Mouse (Mus musculus): ENCODE results near the gene Plod1. TPM values are rescaled to one million over a fixed set of nuclear protein-coding genes. Genes with fewer than 3 reads are reported as not detected.
"Not testable (repeated sequence)": the region's sequence is repeated elsewhere in the genome, so short reads cannot be mapped to it uniquely, and the experiment has no call there.

The Plod1 gene
- total and polyA plus RNA-seq, 2 experiments, result 24.5 to 32.9 TPM

DNA sequence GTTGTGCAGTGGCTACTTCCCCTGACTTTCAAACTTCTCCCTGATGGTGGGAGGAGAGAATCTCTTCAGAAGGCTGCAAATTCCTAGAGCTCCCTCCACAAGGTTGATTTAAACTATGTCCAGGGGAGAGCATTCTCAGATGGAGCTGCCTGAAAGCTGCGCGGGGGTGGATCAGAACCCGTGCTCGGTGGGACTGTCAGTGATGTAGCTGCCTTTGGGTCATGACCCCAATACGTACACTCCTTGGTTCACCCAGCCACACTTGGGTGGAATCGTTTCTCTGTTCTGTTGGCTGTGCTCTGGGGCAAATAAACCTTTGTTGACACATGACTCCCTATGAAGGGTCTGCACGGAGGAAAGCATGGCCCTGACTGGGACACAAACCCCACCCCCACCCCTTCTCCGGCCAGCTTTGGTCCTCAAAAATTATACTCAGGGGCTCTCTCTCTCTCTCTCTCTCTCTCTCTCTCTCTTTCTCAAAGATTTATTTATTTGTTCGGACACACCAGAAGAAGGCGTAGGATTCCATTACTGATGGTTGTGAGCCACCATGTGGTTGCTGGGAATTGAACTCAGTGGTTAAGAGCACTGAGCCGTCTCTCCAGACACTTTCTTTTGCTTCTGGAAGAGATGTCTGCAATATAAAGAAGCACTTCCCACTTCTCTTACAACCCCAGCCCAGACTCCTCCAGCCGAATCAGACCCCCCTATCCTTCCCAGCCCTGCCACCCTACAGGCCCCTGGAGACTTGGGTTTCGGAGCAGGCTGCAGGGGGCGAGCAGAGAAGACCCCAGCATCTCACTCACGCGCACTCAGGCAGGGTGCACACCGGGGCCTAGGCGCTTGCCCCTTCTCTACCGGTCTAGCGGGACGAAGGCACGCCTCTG lies 68.8 kb downstream of the Plod1 start:
- Histone ChIP-seq H3K79me2 (ENCODE audit: control insufficient read depth, insufficient read depth, low read length) (peaks cover 3% of the 10 kb centered on the region; the same call in 1 of the 2 replicates), H3K27ac (replicated peaks; ENCODE audit: insufficient read depth, low read depth, low read length) (peak overlapping the region; percentile 56), H3K9ac (ENCODE audit: low read depth, low read length) (peak overlapping the region; percentile 79), H3K36me3 (ENCODE audit: control insufficient read depth, insufficient read depth, low read length) (peaks cover 2% of the 10 kb centered on the region; the same call in 1 of the 2 replicates), H3K27me3 (ENCODE audit: control insufficient read depth, insufficient read depth, low read length) (no peaks in the 10 kb centered on the region), H3K4me3 (ENCODE audit: insufficient read depth, low read depth, low read length) (peak overlapping the region; percentile 87), H3K4me1 (ENCODE audit: control insufficient read depth, insufficient read depth, low read length) (peaks cover 15% of the 10 kb centered on the region)
- no peak for DNase-seq (ENCODE audit: extremely low read depth, low read depth, low spot score)
- TF ChIP-seq CTCF (IDR thresholded peaks at IDR 0.05; ENCODE audit: low read depth, low read length), result no peak
- no peak for TF ChIP-seq POLR2A (IDR thresholded peaks at IDR 0.05; ENCODE audit: extremely low read depth, insufficient read depth, low read length)
- 2% methylated on average over 22 of the region's 22 CpGs for WGBS

DNA sequence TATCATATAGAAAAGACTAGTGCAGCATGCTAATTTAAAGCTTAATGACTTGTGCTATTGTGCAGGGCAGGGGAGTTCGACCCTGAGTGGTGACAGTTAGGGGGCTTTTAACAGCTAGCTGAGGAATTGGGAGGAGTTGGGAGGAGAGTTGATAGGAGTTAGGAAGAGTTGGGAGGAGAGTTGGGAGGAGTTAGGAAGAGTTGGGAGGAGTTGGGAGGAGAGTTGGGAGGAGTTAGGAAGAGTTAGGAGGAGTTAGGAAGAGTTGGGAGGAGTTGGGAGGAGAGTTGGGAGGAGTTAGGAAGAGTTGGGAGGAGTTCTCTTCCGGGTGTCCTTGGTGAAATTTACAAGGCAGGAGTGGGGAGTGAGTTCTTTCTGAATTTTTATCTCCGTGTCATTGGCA lies 69.8 kb downstream of the Plod1 start:
- not testable (repeated sequence) for H3K27me3 ChIP-seq (ENCODE audit: control insufficient read depth, insufficient read depth, low read length); H3K9ac ChIP-seq (ENCODE audit: low read depth, low read length); H3K36me3 ChIP-seq (ENCODE audit: control insufficient read depth, insufficient read depth, low read length); H3K4me3 ChIP-seq (ENCODE audit: insufficient read depth, low read depth, low read length); H3K79me2 ChIP-seq (ENCODE audit: control insufficient read depth, insufficient read depth, low read length); H3K27ac ChIP-seq (replicated peaks; ENCODE audit: insufficient read depth, low read depth, low read length)
- peaks cover 15% of the 10 kb centered on the region for H3K4me1 ChIP-seq (ENCODE audit: control insufficient read depth, insufficient read depth, low read length)
- WGBS, result 19% methylated on average over 3 of the region's 3 CpGs
- peak; percentile 65 for DNase-seq (ENCODE audit: extremely low read depth, low read depth, low spot score)

DNA sequence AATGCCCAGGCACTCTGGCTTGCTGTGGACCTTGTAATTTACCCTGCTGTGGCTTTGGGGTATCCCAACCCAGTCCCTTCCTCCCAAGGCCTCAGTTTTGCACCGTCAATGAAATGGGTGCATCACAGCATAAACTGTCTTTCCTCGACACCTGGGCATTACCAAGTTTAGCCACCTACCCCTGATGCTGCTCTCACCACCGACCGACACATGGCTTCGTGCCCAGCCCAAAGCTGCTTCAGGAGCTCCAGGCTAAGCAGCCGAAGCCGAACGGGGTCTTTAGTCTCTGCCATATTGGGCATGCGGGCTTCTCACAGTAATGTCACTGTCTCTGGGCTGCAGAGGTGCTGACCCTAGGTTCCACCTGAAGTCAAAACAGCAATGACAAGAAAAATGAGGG lies 70.5 kb downstream of the Plod1 start:
- H3K79me2 ChIP-seq (ENCODE audit: control insufficient read depth, insufficient read depth, low read length), result peaks cover 3% of the 10 kb centered on the region; the same call in 1 of the 2 replicates
- no peak for DNase-seq (ENCODE audit: extremely low read depth, low read depth, low spot score)
- peaks cover 15% of the 10 kb centered on the region for H3K4me1 ChIP-seq (ENCODE audit: control insufficient read depth, insufficient read depth, low read length)
- no peak overlapping the region for H3K9ac ChIP-seq (ENCODE audit: low read depth, low read length)
- no peak overlapping the region for H3K4me3 ChIP-seq (ENCODE audit: insufficient read depth, low read depth, low read length)
- H3K27me3 ChIP-seq (ENCODE audit: control insufficient read depth, insufficient read depth, low read length), result no peaks in the 10 kb centered on the region
- TF ChIP-seq CTCF (IDR thresholded peaks at IDR 0.05; ENCODE audit: low read depth, low read length), result no peak
- TF ChIP-seq POLR2A (IDR thresholded peaks at IDR 0.05; ENCODE audit: extremely low read depth, insufficient read depth, low read length), result no peak
- H3K36me3 ChIP-seq (ENCODE audit: control insufficient read depth, insufficient read depth, low read length), result peaks cover 3% of the 10 kb centered on the region; the same call in 1 of the 2 replicates
- 97% methylated on average over 9 of the region's 9 CpGs for WGBS
- H3K27ac ChIP-seq (replicated peaks; ENCODE audit: insufficient read depth, low read depth, low read length), result no peak overlapping the region

DNA sequence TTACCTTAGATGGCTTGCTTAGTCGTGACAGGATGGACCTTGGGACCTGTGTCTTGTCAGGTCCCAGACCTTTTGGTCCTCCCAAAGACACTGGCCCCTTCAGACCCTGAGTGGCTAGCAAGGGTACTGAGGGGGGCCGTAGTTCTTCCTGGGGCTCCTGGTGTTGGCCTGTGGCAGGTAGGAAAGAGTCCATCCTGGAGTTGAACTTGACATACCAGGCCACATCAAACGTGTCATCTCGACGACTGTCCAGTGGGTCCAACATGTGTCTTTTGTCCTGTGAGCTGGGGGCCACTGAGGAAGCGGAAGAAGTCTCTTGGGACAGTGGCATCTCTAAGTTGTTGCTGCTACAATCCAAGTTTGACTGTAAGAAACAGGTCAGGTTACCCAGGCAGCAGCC lies 70.9 kb downstream of the Plod1 start:
- TF ChIP-seq CTCF (IDR thresholded peaks at IDR 0.05; ENCODE audit: low read depth, low read length) (no peak), POLR2A (IDR thresholded peaks at IDR 0.05; ENCODE audit: extremely low read depth, insufficient read depth, low read length) (no peak)
- no peak overlapping the region for H3K27ac ChIP-seq (replicated peaks; ENCODE audit: insufficient read depth, low read depth, low read length)
- H3K79me2 ChIP-seq (ENCODE audit: control insufficient read depth, insufficient read depth, low read length), result peaks cover 3% of the 10 kb centered on the region; the same call in 1 of the 2 replicates
- H3K4me1 ChIP-seq (ENCODE audit: control insufficient read depth, insufficient read depth, low read length), result peaks cover 15% of the 10 kb centered on the region
- peaks cover 4% of the 10 kb centered on the region; the same call in 1 of the 2 replicates for H3K36me3 ChIP-seq (ENCODE audit: control insufficient read depth, insufficient read depth, low read length)
- H3K9ac ChIP-seq (ENCODE audit: low read depth, low read length), result no peak overlapping the region
- WGBS, result 96% methylated on average over 6 of the region's 6 CpGs
- no peak overlapping the region for H3K4me3 ChIP-seq (ENCODE audit: insufficient read depth, low read depth, low read length)
- no peak for DNase-seq (ENCODE audit: extremely low read depth, low read depth, low spot score)
- no peaks in the 10 kb centered on the region for H3K27me3 ChIP-seq (ENCODE audit: control insufficient read depth, insufficient read depth, low read length)

DNA sequence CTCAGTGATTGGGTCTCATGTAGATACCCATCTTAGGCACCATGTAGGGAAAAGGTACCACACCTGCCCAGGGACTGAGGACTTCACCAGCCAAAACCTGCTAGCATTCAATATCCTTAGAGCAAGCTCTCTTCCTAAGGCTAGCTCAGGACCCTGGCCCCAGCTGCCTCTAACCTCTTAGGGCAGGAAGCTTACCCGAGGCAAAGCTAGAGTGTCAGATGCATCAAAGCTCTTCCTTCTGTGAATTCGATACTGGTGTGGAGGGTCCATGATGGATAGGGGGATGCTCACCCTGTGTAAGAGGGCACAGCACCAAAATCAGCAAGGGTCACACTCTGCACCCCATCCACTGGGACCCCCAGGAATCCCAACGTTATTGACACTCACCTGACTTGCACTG lies 74.5 kb downstream of the Plod1 start:
- Histone ChIP-seq H3K79me2 (ENCODE audit: control insufficient read depth, insufficient read depth, low read length) (no peaks in the 10 kb centered on the region), H3K27ac (replicated peaks; ENCODE audit: insufficient read depth, low read depth, low read length) (no peak overlapping the region), H3K4me1 (ENCODE audit: control insufficient read depth, insufficient read depth, low read length) (no peaks in the 10 kb centered on the region), H3K4me3 (ENCODE audit: insufficient read depth, low read depth, low read length) (no peak overlapping the region), H3K9ac (ENCODE audit: low read depth, low read length) (no peak overlapping the region), H3K27me3 (ENCODE audit: control insufficient read depth, insufficient read depth, low read length) (no peaks in the 10 kb centered on the region), H3K36me3 (ENCODE audit: control insufficient read depth, insufficient read depth, low read length) (peaks cover 4% of the 10 kb centered on the region; the same call in 1 of the 2 replicates)
- no peak for TF ChIP-seq CTCF (IDR thresholded peaks at IDR 0.05; ENCODE audit: low read depth, low read length)
- TF ChIP-seq POLR2A (IDR thresholded peaks at IDR 0.05; ENCODE audit: extremely low read depth, insufficient read depth, low read length), result no peak
- WGBS, result 92% methylated on average over 3 of the region's 3 CpGs
- DNase-seq (ENCODE audit: extremely low read depth, low read depth, low spot score), result no peak

Other genes with a start within 250 kb of the Plod1 start
- gene Zfp534, start 234.2 kb downstream of the Plod1 start, total RNA-seq (2014; rRNA removed), result not detected in 2 replicates
- gene Zfp534, start 234.2 kb downstream of the Plod1 start, polyA plus RNA-seq (2012; rRNA removed), result not detected in 2 replicates
- 1.6 and 2.6 TPM in 2 replicates for gene Zfp984, start 127.0 kb downstream of the Plod1 start, total RNA-seq (2014; rRNA removed)
- gene Zfp984, start 127.0 kb downstream of the Plod1 start, polyA plus RNA-seq (2012; rRNA removed), result 0.05 and 0.20 TPM in 2 replicates
- gene Zfp933, start 88.4 kb downstream of the Plod1 start, total RNA-seq (2014; rRNA removed), result 3.8 and 4.9 TPM in 2 replicates
- gene Zfp933, start 88.4 kb downstream of the Plod1 start, polyA plus RNA-seq (2012; rRNA removed), result 0.56 and 0.61 TPM in 2 replicates
- gene Miip, start 68.0 kb downstream of the Plod1 start, total RNA-seq (2014; rRNA removed), result 11.4 and 12.1 TPM in 2 replicates
- 28.4 and 44.3 TPM in 2 replicates for gene Miip, start 68.0 kb downstream of the Plod1 start, polyA plus RNA-seq (2012; rRNA removed)
- gene Fv1, start 67.8 kb downstream of the Plod1 start, total RNA-seq (2014; rRNA removed), result 3.0 and 3.5 TPM in 2 replicates
- 0.57 and 0.61 TPM in 2 replicates for gene Fv1, start 67.8 kb downstream of the Plod1 start, polyA plus RNA-seq (2012; rRNA removed)
- gene Mfn2, start 32.1 kb downstream of the Plod1 start, total RNA-seq (2014; rRNA removed), result 36.6 and 37.7 TPM in 2 replicates
- gene Mfn2, start 32.1 kb downstream of the Plod1 start, polyA plus RNA-seq (2012; rRNA removed), result 49.4 and 50.3 TPM in 2 replicates
- gene 2510039O18Rik, start 4.1 kb upstream of the Plod1 start, total RNA-seq (2014; rRNA removed), result 13.5 and 16.8 TPM in 2 replicates
- 36.6 and 40.1 TPM in 2 replicates for gene 2510039O18Rik, start 4.1 kb upstream of the Plod1 start, polyA plus RNA-seq (2012; rRNA removed)
- not detected in 2 replicates for gene Nppb, start 49.0 kb upstream of the Plod1 start, total RNA-seq (2014; rRNA removed)
- gene Nppb, start 49.0 kb upstream of the Plod1 start, polyA plus RNA-seq (2012; rRNA removed), result not detected in 2 replicates
- not detected in 2 replicates for gene Nppa, start 64.0 kb upstream of the Plod1 start, total RNA-seq (2014; rRNA removed)
- not detected in 2 replicates for gene Nppa, start 64.0 kb upstream of the Plod1 start, polyA plus RNA-seq (2012; rRNA removed)
- gene Clcn6, start 102.1 kb upstream of the Plod1 start, total RNA-seq (2014; rRNA removed), result 1.8 and 2.8 TPM in 2 replicates
- 2.0 and 5.3 TPM in 2 replicates for gene Clcn6, start 102.1 kb upstream of the Plod1 start, polyA plus RNA-seq (2012; rRNA removed)
- 4.1 and 6.2 TPM in 2 replicates for gene Mthfr, start 102.3 kb upstream of the Plod1 start, total RNA-seq (2014; rRNA removed)
- 11.8 and 12.9 TPM in 2 replicates for gene Mthfr, start 102.3 kb upstream of the Plod1 start, polyA plus RNA-seq (2012; rRNA removed)
- 2.1 and 2.4 TPM in 2 replicates for gene Agtrap, start 151.3 kb upstream of the Plod1 start, total RNA-seq (2014; rRNA removed)
- gene Agtrap, start 151.3 kb upstream of the Plod1 start, polyA plus RNA-seq (2012; rRNA removed), result 3.7 TPM in 2 replicates
- gene Mad2l2, start 193.6 kb upstream of the Plod1 start, total RNA-seq (2014; rRNA removed), result 8.1 and 8.9 TPM in 2 replicates
- 49.6 and 58.5 TPM in 2 replicates for gene Mad2l2, start 193.6 kb upstream of the Plod1 start, polyA plus RNA-seq (2012; rRNA removed)
- not detected in 2 replicates for gene Draxin, start 193.9 kb upstream of the Plod1 start, total RNA-seq (2014; rRNA removed)
- not detected in 2 replicates for gene Draxin, start 193.9 kb upstream of the Plod1 start, polyA plus RNA-seq (2012; rRNA removed)
- gene Fbxo6, start 215.4 kb upstream of the Plod1 start, total RNA-seq (2014; rRNA removed), result 35.0 and 38.7 TPM in 2 replicates
- gene Fbxo6, start 215.4 kb upstream of the Plod1 start, polyA plus RNA-seq (2012; rRNA removed), result 91.9 and 97.2 TPM in 2 replicates
- gene Fbxo44, start 223.7 kb upstream of the Plod1 start, total RNA-seq (2014; rRNA removed), result 1.9 and 2.7 TPM in 2 replicates
- gene Fbxo44, start 223.7 kb upstream of the Plod1 start, polyA plus RNA-seq (2012; rRNA removed), result 2.2 and 3.4 TPM in 2 replicates
- gene Fbxo2, start 223.9 kb upstream of the Plod1 start, total RNA-seq (2014; rRNA removed), result 0.18 TPM in 1 of 2 replicates, not detected in the other
- 0.14 and 0.23 TPM in 2 replicates for gene Fbxo2, start 223.9 kb upstream of the Plod1 start, polyA plus RNA-seq (2012; rRNA removed)